Mouse (Mus musculus) heart, postnatal 0 days (tissue): ENCODE results near the gene Plk5.

Experiments
- CTCF ChIP-seq: IDR thresholded peaks from 2 replicates; pipeline ENCODE4 v1.5.1; 2016; ENCODE audit warnings: antibody characterized with exemption, control low read depth, low read depth
- EP300 ChIP-seq: IDR thresholded peaks from 2 replicates; pipeline ENCODE4 v1.6.1; 2016; ENCODE audit warnings: antibody characterized with exemption, low read depth

DNA sequence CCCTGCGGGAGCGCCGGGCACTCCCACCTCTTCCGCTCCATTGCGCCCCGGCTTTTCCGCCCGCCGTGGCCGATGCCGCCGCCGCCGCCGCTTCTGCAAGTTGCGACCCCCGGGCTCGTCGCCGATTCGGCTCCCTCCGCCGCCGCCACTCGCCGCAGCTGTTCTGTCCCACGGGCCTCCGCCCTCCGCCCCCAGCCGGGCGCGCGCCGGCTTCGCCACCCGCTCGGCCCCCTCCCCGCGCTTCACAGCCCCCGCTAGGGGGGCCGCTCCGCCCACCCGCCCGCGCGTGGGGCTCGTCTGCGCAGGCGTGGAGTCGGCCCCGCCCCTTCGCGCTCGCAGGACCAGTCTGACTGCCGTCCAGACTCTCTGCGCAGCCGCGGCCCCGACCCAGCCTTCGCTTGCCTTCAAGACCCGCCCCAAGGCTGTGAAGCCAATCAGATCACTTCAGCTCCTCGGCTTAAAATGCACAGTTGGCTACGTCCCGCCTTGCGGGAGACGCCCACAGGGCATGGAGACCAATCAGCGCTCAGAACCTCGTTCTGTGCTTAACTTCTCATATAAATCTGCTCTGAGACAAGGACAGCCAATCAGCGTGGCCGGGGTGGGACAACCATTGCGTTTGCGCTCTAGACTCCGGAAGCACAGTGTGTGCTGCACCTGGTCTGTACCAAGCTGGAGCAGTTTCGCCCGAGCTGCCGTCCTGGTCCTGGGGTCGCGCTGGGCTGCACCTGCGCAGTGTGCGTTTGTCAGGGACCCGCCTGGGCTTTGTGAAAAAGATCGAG is 43.1 kb downstream of the Plk5 start, which contains the start of gene Mbd3:
- TF ChIP-seq EP300: no peak
- TF ChIP-seq CTCF: no peak
